ENCODE assay signal across 11 mouse cellular contexts in the genomic region with DNA sequence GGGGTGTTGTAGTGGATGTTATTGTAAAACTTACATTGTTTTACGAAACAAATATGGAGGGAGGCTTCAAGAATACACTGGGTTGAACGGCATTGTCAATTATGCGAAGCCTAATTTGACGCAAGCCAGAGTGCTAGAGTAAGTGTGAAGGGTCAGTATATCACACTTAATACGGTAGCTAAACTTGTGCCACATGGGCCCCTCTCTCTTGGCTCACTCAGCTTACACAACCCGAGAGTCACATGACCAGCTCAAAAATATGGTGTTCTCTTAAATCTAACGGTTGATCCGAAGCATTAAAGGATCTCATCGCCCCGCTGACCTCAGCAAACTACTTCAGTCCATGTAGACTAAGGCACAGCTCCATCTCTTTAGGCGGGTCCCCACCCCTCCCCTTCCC. TPM values are rescaled to one million over a fixed set of nuclear protein-coding genes. Genes with fewer than 3 reads are reported as not detected.
DNase-seq lines count a peak whose midpoint lies in the region; ATAC-seq and TF ChIP-seq lines count a peak whose summit lies in the region.
"Had no signal": no experiment of that assay in that cellular context is flagged by ENCODE, and none has a peak within 500 bp of the region (broad histone marks: within the 10 kb centered on the region; RNA-seq: fewer than 3 reads in every experiment).

No protein-coding gene starts in this region.

- no peaks in the 10 kb centered on the region for H3K27me3 ChIP-seq in kidney, embryonic 14.5 days (ENCODE audit: control insufficient read depth, insufficient read depth, low read length)
- H3K27me3 ChIP-seq in kidney, adult 2 months (replicated peaks; ENCODE audit: control insufficient read depth, insufficient read depth, low read length): no peaks in the 10 kb centered on the region
- H3K27me3 ChIP-seq in embryonic facial prominence, embryonic 14.5 days (replicated peaks; ENCODE audit: control insufficient read depth, insufficient read depth, low read length): no peaks in the 10 kb centered on the region; the same call in 1 of the 2 replicates
- H3K27me3 ChIP-seq in intestine, embryonic 16.5 days (replicated peaks; ENCODE audit: control insufficient read depth, insufficient read depth, low read length): no peaks in the 10 kb centered on the region
- no peaks in the 10 kb centered on the region for H3K27me3 ChIP-seq in neural tube, embryonic 12.5 days (replicated peaks)

- no peak for TF ChIP-seq POLR2A in kidney, adult 2 months (IDR thresholded peaks at IDR 0.05; ENCODE audit: low read depth, low read length)

- no peak for TF ChIP-seq CTCF in kidney, adult 2 months (conservative IDR thresholded peaks at IDR 0.05; ENCODE audit: insufficient read depth, insufficient read length, low read depth, low read length)

- H3K4me1 ChIP-seq in kidney, embryonic 14.5 days (ENCODE audit: control insufficient read depth, insufficient read depth, low read length): no peaks in the 10 kb centered on the region
- 0 out of 2 replicates have a peak, but pooled peaks cover 2% of the 10 kb centered on the region for H3K4me1 ChIP-seq in kidney, adult 2 months (ENCODE audit: control insufficient read depth, insufficient read depth, low read length)
- H3K4me1 ChIP-seq in embryonic facial prominence, embryonic 14.5 days (ENCODE audit: control insufficient read depth, insufficient read depth, low read length): peaks cover 7% of the 10 kb centered on the region; the same call in 1 of the 2 replicates
- peaks cover 3% of the 10 kb centered on the region; the same call in 1 of the 2 replicates for H3K4me1 ChIP-seq in intestine, embryonic 16.5 days (ENCODE audit: control insufficient read depth, insufficient read depth, low read length)
- peaks cover 3% of the 10 kb centered on the region for H3K4me1 ChIP-seq in neural tube, embryonic 12.5 days

- DNase-seq in kidney, adult 2 months: no peak
- peak; percentile 63 for DNase-seq in embryonic facial prominence, embryonic 14.5 days (ENCODE audit: low spot score)
- no peak for DNase-seq in spleen, postnatal 36 days (ENCODE audit: low spot score in 2 of 2)
- DNase-seq in layer of hippocampus, postnatal 10 days (ENCODE audit: low spot score in 2 of 2): no peak
- DNase-seq: adrenal gland, postnatal 14 days had no signal

- no peak overlapping the region; the same call in 1 of the 2 replicates for H3K4me3 ChIP-seq in kidney, embryonic 14.5 days (ENCODE audit: low read length)
- no peak overlapping the region for H3K4me3 ChIP-seq in kidney, adult 2 months (ENCODE audit: insufficient read depth, low read depth, low read length)
- 0 out of 2 replicates have a peak overlapping the region, but pooled peaks have one; percentile 12 for H3K4me3 ChIP-seq in embryonic facial prominence, embryonic 14.5 days (ENCODE audit: low read depth, low read length)
- H3K4me3 ChIP-seq in intestine, embryonic 16.5 days (ENCODE audit: low read length): no peak overlapping the region
- no peak overlapping the region for H3K4me3 ChIP-seq in neural tube, embryonic 12.5 days

- H3K27ac ChIP-seq in kidney, embryonic 14.5 days (ENCODE audit: low read depth, low read length): no peak overlapping the region
- no peak overlapping the region for H3K27ac ChIP-seq in kidney, adult 2 months (ENCODE audit: insufficient read depth, low read depth, low read length)
- H3K27ac ChIP-seq in embryonic facial prominence, embryonic 14.5 days (replicated peaks; ENCODE audit: low read depth, low read length): no peak overlapping the region
- H3K27ac ChIP-seq in intestine, embryonic 16.5 days (ENCODE audit: low read length): no peak overlapping the region
- no peak overlapping the region for H3K27ac ChIP-seq in neural tube, embryonic 12.5 days
- H3K27ac ChIP-seq: macrophage had no signal

- 38% methylated on average over 11 of the region's 11 CpGs for WGBS in kidney, embryonic 14.5 days
- 43% methylated on average over 11 of the region's 11 CpGs for WGBS in kidney, adult 2 months
- WGBS in embryonic facial prominence, embryonic 14.5 days: 38% methylated on average over 11 of the region's 11 CpGs
- 36% methylated on average over 11 of the region's 11 CpGs for WGBS in intestine, embryonic 16.5 days
- WGBS in neural tube, embryonic 12.5 days: 44% methylated on average over 11 of the region's 11 CpGs

- no peaks in the 10 kb centered on the region for H3K36me3 ChIP-seq in kidney, embryonic 14.5 days (ENCODE audit: control insufficient read depth, insufficient read depth, low read length)
- no peaks in the 10 kb centered on the region for H3K36me3 ChIP-seq in kidney, adult 2 months (ENCODE audit: control insufficient read depth, insufficient read depth, low read length)
- H3K36me3 ChIP-seq in embryonic facial prominence, embryonic 14.5 days (ENCODE audit: control insufficient read depth, insufficient read depth, low read length): no peaks in the 10 kb centered on the region
- no peaks in the 10 kb centered on the region for H3K36me3 ChIP-seq in intestine, embryonic 16.5 days (ENCODE audit: control insufficient read depth, insufficient read depth, low read length)
- no peaks in the 10 kb centered on the region for H3K36me3 ChIP-seq in neural tube, embryonic 12.5 days

- no peak for ATAC-seq in kidney, embryonic 14.5 days (ENCODE audit: low FRiP score, low TSS enrichment)
- peak; percentile 63; the same call in 1 of the 2 replicates for ATAC-seq in embryonic facial prominence, embryonic 14.5 days (ENCODE audit: low read depth)
- ATAC-seq in intestine, embryonic 16.5 days: peak; percentile 42; the same call in 1 of the 2 replicates
- no peak for ATAC-seq in neural tube, embryonic 12.5 days (ENCODE audit: low FRiP score, low read depth)
- no peak for ATAC-seq in erythroblast, adult 5-6 weeks (replicated peaks; ENCODE audit: low FRiP score, poor library complexity, severe bottlenecking)

- H3K4me2 ChIP-seq in kidney, embryonic 14.5 days (replicated peaks; ENCODE audit: low read depth, low read length): peak overlapping the region; percentile 56
- H3K4me2 ChIP-seq in embryonic facial prominence, embryonic 14.5 days (ENCODE audit: low read depth, low read length): peak overlapping the region; percentile 58
- H3K4me2 ChIP-seq in intestine, embryonic 16.5 days (ENCODE audit: low read depth, low read length): peak overlapping the region; percentile 63
- peak overlapping the region; percentile 60 for H3K4me2 ChIP-seq in neural tube, embryonic 12.5 days (replicated peaks)

- no peaks in the 10 kb centered on the region for H3K9me3 ChIP-seq in kidney, embryonic 14.5 days (ENCODE audit: control insufficient read depth, low read length)
- no peaks in the 10 kb centered on the region for H3K9me3 ChIP-seq in embryonic facial prominence, embryonic 14.5 days (ENCODE audit: control insufficient read depth, low read length)
- H3K9me3 ChIP-seq in intestine, embryonic 16.5 days (ENCODE audit: control insufficient read depth, low read length): no peaks in the 10 kb centered on the region
- H3K9me3 ChIP-seq in neural tube, embryonic 12.5 days: no peaks in the 10 kb centered on the region

- no peak overlapping the region for H3K9ac ChIP-seq in kidney, embryonic 14.5 days (ENCODE audit: low read depth, low read length)
- no peak overlapping the region for H3K9ac ChIP-seq in embryonic facial prominence, embryonic 14.5 days (ENCODE audit: low read depth, low read length)
- H3K9ac ChIP-seq in intestine, embryonic 16.5 days (ENCODE audit: low read depth, low read length): no peak overlapping the region
- H3K9ac ChIP-seq in neural tube, embryonic 12.5 days: no peak overlapping the region

RNA-seq across cellular contexts. Expression of gene Ropn1, which starts 8.7 kb away (rescaled TPM):
- not detected in 2 replicates for polyA plus RNA-seq in kidney, embryonic 14.5 days (2014; fragmentation: Nextera tagmentation; extraction: Ambion mirVana)
- polyA plus RNA-seq in kidney, adult 2 months (2012; rRNA removed): 0.41 TPM in 1 of 2 replicates, not detected in the other
- polyA plus RNA-seq in embryonic facial prominence, embryonic 14.5 days (2014; fragmentation: Nextera tagmentation; extraction: Ambion mirVana): not detected in 2 replicates
- polyA plus RNA-seq in intestine, embryonic 16.5 days (2015; fragmentation: Nextera tagmentation; extraction: Ambion mirVana): not detected in 2 replicates
- polyA plus RNA-seq in neural tube, embryonic 12.5 days (2016; fragmentation: Nextera tagmentation; extraction: Ambion mirVana): not detected in 2 replicates
- not detected in 2 replicates for total RNA-seq in erythroblast, adult 5-6 weeks (2015; ENCODE audit: low replicate concordance)
- not detected in 2 replicates for total RNA-seq in erythroblast, adult 5-6 weeks (2017; ENCODE audit: low replicate concordance)
- total RNA-seq in layer of hippocampus, postnatal 10 days (2021): not detected
- total RNA-seq: adrenal gland, postnatal 14 days; CH12.LX had no signal
- polyA plus RNA-seq: macrophage had no signal

RNA-seq across cellular contexts. Expression of gene Ccdc14, which starts 32.0 kb away (rescaled TPM):
- 6.6 and 9.9 TPM in 2 replicates for polyA plus RNA-seq in kidney, embryonic 14.5 days (2014; fragmentation: Nextera tagmentation; extraction: Ambion mirVana)
- 0.88 and 0.91 TPM in 2 replicates for polyA plus RNA-seq in kidney, adult 2 months (2012; rRNA removed)
- 5.9 and 7.5 TPM in 2 replicates for polyA plus RNA-seq in embryonic facial prominence, embryonic 14.5 days (2014; fragmentation: Nextera tagmentation; extraction: Ambion mirVana)
- 4.2 and 4.5 TPM in 2 replicates for polyA plus RNA-seq in intestine, embryonic 16.5 days (2015; fragmentation: Nextera tagmentation; extraction: Ambion mirVana)
- polyA plus RNA-seq in neural tube, embryonic 12.5 days (2016; fragmentation: Nextera tagmentation; extraction: Ambion mirVana): 6.9 and 7.7 TPM in 2 replicates
- 2.1 and 3.1 TPM in 2 replicates for total RNA-seq in erythroblast, adult 5-6 weeks (2015; ENCODE audit: low replicate concordance)
- 1.4 and 2.0 TPM in 2 replicates for total RNA-seq in erythroblast, adult 5-6 weeks (2017; ENCODE audit: low replicate concordance)
- 1 to 10 TPM; 3.6 to 3.7 TPM for total RNA-seq in layer of hippocampus, postnatal 10 days (2021)

Comparison
In these comparisons a context has a peak if more than half of its experiments do, and no peak if none do; other contexts are left out.
1. ATAC-seq: peak in embryonic facial prominence, embryonic 14.5 days (single experiment) and intestine, embryonic 16.5 days (single experiment); none in kidney, embryonic 14.5 days (single experiment), neural tube, embryonic 12.5 days (single experiment) and erythroblast, adult 5-6 weeks (single experiment).
2. Peak in every context shown above with its lines, with median percentiles within 50 percentile points of each other: H3K4me2 ChIP-seq.